Mouse (Mus musculus) kidney, adult 2 months (tissue): Measurements from ENCODE around the gene Galnt14. TPM values are rescaled to one million over a fixed set of nuclear protein-coding genes. Genes with fewer than 3 reads are reported as not detected.

ENCODE experiments used
- DNase-seq: peaks from one replicate; pipeline ENCODE4 v3.0.0; 2021
- H3K27ac ChIP-seq: fragments of 200-500 bp; 2 replicates; pipeline ENCODE4 v1.5.1; 2012; ENCODE audit warnings: low read depth, low read length, control low read depth, inconsistent platforms; ENCODE audit not compliant: insufficient read depth
- H3K27me3 ChIP-seq: fragments of 200-500 bp; replicated peaks from 2 replicates; pipeline ENCODE4 v1.6.1; 2012; ENCODE audit warnings: mild to moderate bottlenecking, moderate library complexity, low read length, inconsistent platforms; ENCODE audit not compliant: control insufficient read depth, insufficient read depth
- H3K36me3 ChIP-seq: fragments of 200-500 bp; 2 replicates; pipeline ENCODE4 v1.6.1; 2012; ENCODE audit warnings: mild to moderate bottlenecking, moderate library complexity, low read length, inconsistent platforms; ENCODE audit not compliant: control insufficient read depth, insufficient read depth
- H3K4me1 ChIP-seq: fragments of 200-500 bp; 2 replicates; pipeline ENCODE4 v1.6.1; 2011; ENCODE audit warnings: low read length; ENCODE audit not compliant: control insufficient read depth, insufficient read depth
- H3K4me3 ChIP-seq: fragments of 200-500 bp; 2 replicates; pipeline ENCODE4 v1.5.1; 2011; ENCODE audit warnings: mild to moderate bottlenecking, low read depth, low read length, control low read depth; ENCODE audit not compliant: insufficient read depth
- CTCF ChIP-seq: fragments of 200-500 bp; conservative IDR thresholded peaks from 2 replicates; pipeline ENCODE4 v1.5.1; 2011; ENCODE audit warnings: low read depth, mild to moderate bottlenecking, control low read depth, low read length, moderate library complexity, mixed read lengths; ENCODE audit not compliant: insufficient read depth, insufficient read length
- POLR2A ChIP-seq: fragments of 200-500 bp; IDR thresholded peaks from one replicate; pipeline ENCODE4 v1.6.1; 2011; ENCODE audit warnings: low read depth, low read length, control low read depth
- WGBS: fragments of 180-500 bp; shearing (Covaris S2); methylation state at CpG from one replicate; pipeline ENCODE4 v1.1.7; 2018; 5-methylcytosine and 5-hydroxymethylcytosine counted together
- polyA plus RNA-seq: library from polyadenylated mRNA; depleted of rRNA; stranded (reverse); fragments of >200 nt; gene quantifications from 2 replicates; pipeline ENCODE4 v1.2.3, GENCODE M21; 2012

The Galnt14 gene
- polyA plus RNA-seq, 1 experiment: 43.7 TPM

DNA sequence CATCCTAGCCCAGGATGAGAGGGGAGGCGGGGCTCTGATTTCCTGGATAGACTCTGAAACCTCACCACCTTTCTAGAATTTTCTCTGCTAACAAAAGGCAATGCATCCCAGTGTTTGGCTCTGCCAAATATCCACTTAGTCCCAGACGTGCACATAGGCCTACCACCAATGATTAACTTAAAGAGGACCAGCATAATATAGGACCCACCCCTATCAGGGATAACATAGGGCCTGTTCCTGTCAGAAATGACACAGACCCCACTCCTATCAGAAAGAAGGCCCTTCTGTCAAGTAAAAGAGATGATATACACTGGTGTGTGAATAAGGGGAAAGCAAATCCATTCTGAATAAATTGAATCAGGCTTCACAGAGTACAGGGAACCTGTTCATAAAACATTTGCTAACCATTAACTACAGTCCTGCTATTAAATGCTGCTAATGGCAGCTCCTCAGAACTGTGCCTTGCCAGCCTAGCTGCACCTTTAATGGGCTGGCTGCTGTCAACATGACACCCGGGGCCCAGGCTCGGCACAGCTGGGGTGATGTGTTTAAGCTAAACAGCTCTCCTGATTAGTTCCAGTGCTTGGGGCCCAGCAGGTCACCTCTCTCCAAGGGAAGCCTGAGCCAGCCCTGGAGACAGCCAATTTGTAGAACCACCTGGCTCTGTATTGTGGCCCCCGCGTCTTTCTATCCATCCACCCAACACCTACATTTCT, 70.7 kb downstream of the Galnt14 start:
- WGBS: 26% methylated on average over 6 of the region's 6 CpGs
- H3K27ac ChIP-seq: peak overlapping the region; percentile 44
- peaks cover 31% of the 10 kb centered on the region for H3K4me1 ChIP-seq
- no peaks in the 10 kb centered on the region for H3K36me3 ChIP-seq
- TF ChIP-seq POLR2A (no peak), CTCF (no peak)
- H3K27me3 ChIP-seq: no peaks in the 10 kb centered on the region
- H3K4me3 ChIP-seq: peak overlapping the region; percentile 11
- DNase-seq: peak; percentile 87

DNA sequence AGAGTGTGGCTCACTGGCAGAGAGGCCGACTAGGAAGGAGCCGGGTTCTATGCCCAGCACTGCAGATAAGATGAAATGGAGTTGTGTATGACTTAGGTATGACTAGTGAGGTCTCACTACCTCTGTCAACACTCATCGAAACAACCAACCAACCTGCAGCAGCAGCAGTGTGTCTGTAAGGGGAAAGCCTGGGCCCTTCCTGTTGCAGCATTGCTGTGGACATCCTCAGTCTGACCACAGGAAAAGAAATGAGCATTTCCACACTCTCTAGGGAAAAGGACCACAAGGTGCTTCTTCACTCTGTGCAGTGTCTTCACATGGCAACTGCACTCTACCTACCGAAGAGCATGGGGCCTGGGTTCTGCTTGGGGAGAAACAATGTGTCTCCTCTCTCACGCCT, 73.3 kb downstream of the Galnt14 start:
- H3K4me1 ChIP-seq: peaks cover 32% of the 10 kb centered on the region
- no peaks in the 10 kb centered on the region for H3K27me3 ChIP-seq
- H3K4me3 ChIP-seq: no peak overlapping the region
- TF ChIP-seq CTCF (no peak), POLR2A (no peak)
- no peak for DNase-seq
- 94% methylated on average over 5 of the region's 5 CpGs for WGBS
- no peak overlapping the region for H3K27ac ChIP-seq
- H3K36me3 ChIP-seq: no peaks in the 10 kb centered on the region

DNA sequence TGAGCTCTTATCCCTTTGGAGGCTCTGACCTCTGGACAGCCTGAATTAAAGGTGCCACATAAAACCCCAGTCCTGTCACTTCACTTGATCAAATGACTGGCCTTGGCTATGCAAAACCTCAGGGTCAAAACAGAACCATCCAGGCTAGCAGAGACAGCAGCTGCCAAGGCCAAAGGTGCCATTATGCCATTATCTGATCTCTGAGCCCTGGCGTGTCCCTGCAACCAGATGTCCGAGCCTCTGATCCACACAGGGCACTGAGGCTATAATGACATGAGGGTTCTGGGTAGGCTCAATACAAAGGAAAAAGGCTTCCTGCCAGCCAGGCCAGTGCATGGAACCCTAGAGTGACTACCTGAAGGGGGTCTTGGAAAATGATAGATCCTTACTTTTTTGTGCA, 75.4 kb downstream of the Galnt14 start:
- DNase-seq: peak; percentile 21
- Histone ChIP-seq H3K27me3 (no peaks in the 10 kb centered on the region), H3K27ac (no peak overlapping the region), H3K4me1 (peaks cover 11% of the 10 kb centered on the region; the same call in 1 of the 2 replicates), H3K36me3 (no peaks in the 10 kb centered on the region), H3K4me3 (no peak overlapping the region)
- TF ChIP-seq POLR2A: no peak
- TF ChIP-seq CTCF: no peak
- 53% methylated on average over 2 of the region's 2 CpGs for WGBS

DNA sequence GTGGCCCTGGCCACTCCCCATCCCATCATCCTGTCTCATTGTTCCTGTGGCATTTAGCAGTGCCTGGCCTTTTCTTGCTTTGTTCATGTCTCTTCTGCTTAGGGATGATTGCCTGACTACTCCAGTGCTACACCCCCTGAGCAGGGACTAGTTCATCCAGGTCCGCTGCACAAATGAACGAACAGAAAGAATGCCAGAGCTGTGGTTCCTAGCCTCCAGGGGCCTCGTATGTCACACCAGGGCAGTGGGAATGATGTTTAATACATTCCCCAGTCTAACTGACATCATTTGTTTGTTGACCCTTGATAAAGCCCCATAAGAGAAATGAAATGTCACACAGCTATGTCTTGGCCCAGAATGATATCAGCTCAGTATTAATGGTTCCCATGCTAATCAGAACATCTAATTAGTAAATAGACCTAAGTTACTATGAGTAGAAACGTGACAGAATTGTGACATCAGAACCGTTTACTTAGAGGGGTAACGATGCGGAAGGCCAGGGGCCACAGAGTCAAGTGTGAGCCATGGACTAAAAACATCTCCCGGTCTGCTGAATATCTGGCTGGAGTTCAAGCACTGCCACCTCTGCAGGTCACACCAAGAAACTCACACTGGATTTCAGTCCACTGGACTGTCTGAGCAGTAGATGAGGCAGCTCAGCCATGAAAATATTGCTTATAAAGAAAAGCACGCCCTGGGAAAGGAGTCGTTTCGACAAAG, 76.1 kb downstream of the Galnt14 start:
- 42% methylated on average over 11 of the region's 11 CpGs for WGBS
- Histone ChIP-seq H3K36me3 (no peaks in the 10 kb centered on the region), H3K27me3 (no peaks in the 10 kb centered on the region), H3K4me3 (no peak overlapping the region), H3K4me1 (peaks cover 7% of the 10 kb centered on the region; the same call in 1 of the 2 replicates), H3K27ac (no peak overlapping the region)
- DNase-seq: peak; percentile 58
- TF ChIP-seq CTCF (no peak), POLR2A (no peak)

DNA sequence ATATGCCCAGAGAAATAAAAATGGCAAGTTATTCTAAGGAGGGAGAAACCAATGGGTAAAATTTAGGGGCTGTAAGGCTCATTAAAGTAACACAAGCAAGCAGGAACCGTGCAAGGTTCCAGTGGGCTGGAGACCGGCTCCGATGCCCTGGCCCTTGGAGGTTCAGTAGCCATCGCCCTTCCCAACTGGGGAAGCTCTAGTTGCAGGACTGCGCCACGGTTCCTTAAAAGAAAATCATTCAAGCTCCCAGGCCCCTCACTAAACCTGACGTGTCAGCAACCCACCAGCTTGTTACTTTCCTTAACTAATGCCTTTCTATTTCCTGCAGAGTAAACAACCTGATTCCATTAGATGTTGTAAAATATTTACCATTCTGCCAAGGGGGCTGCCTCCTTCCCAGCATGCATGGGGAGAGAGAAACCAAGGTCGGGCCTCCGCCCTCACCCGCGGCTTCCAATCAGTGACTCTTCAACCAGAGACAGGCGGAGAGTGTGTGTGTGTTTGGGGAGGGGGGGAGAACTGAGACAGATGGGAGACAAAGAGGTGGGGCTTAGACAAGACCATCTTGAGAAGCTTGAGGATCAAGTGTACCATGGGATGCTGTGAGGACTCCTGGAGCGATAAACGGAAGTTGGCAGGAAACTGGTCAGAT, 81.9 kb downstream of the Galnt14 start:
- Histone ChIP-seq H3K36me3 (no peaks in the 10 kb centered on the region), H3K27ac (no peak overlapping the region), H3K4me3 (no peak overlapping the region), H3K27me3 (no peaks in the 10 kb centered on the region), H3K4me1 (0 out of 2 replicates have a peak, but pooled peaks cover 2% of the 10 kb centered on the region)
- no peak for DNase-seq
- whole genome bisulfite sequencing: 50% methylated on average over 14 of the region's 14 CpGs
- TF ChIP-seq POLR2A (no peak), CTCF (no peak)

DNA sequence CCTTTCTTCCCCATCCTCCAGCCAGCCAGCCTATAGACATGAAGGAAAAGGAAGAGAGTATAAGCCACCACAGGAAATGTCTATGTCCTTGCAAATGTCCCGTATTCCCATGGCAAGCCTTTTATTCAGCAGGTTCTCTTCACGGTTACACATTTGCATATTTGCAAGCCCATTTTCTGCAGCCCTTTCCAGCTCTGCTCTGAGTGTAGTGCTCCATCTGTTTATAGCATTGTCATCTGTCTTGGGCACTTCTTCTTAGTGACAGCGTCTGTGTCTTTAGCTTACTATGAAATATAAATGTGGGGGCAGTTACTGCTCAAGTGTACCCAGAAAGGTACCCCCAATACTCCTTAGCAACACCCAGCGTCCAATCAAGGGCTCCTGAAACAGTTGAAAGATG, 83.3 kb downstream of the Galnt14 start:
- Histone ChIP-seq H3K27me3 (no peaks in the 10 kb centered on the region), H3K36me3 (no peaks in the 10 kb centered on the region), H3K4me1 (0 out of 2 replicates have a peak, but pooled peaks cover 2% of the 10 kb centered on the region), H3K4me3 (no peak overlapping the region), H3K27ac (no peak overlapping the region)
- 80% methylated on average over 4 of the region's 4 CpGs for WGBS
- TF ChIP-seq POLR2A: no peak
- DNase-seq: no peak

DNA sequence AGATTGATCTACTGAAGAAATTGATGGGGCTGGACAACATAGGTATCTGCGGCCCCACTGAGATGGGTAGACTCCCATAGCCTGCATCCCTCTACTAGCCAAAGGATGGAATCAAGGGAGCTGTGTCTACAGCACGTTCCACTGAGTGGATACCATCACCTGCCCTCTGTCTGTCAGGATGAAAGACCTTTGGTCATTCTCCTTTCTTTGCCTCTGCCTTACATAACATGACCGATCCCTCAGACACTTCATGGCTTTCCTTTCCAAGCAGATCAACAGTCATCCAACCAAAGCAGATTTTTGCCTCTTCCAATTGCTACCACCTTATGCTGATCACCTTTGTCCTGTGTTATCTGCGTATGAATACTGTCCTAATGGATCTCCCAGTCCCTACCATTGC, 90.2 kb downstream of the Galnt14 start:
- DNase-seq: peak; percentile 79
- Histone ChIP-seq H3K36me3 (no peaks in the 10 kb centered on the region), H3K27me3 (no peaks in the 10 kb centered on the region), H3K4me3 (no peak overlapping the region), H3K4me1 (peaks cover 8% of the 10 kb centered on the region; the same call in 1 of the 2 replicates), H3K27ac (no peak overlapping the region)
- WGBS: 66% methylated on average over 4 of the region's 4 CpGs
- TF ChIP-seq POLR2A (no peak), CTCF (no peak)
